Mouse (Mus musculus): ENCODE data around the gene Mipep. TPM values are rescaled to one million over a fixed set of nuclear protein-coding genes. Genes with fewer than 3 reads are reported as not detected.

Gene Mipep
- 24.7 and 25.8 TPM in 2 replicates for polyA plus RNA-seq (2016; fragmentation: Nextera tagmentation; extraction: Ambion mirVana)

- DNase-seq (ENCODE audit: extremely low spot score, low spot score), result peak; percentile 88
- Histone ChIP-seq H3K36me3 (replicated peaks) (peaks cover 21% of the 10 kb centered on the region), H3K4me3 (peak within 1 kb of the TSS; percentile 72), H3K9me3 (no peaks in the 10 kb centered on the region), H3K27ac (peak within 1 kb of the TSS; percentile 90), H3K27me3 (ENCODE audit: poor library complexity, severe bottlenecking) (peaks cover 9% of the 10 kb centered on the region), H3K4me1 (peaks cover 15% of the 10 kb centered on the region)
- WGBS, result under 1% methylated on average over 61 of the region's 61 CpGs
These were observed at the start of gene Mipep for GRCm38 (mm10) chr14:60784427-60785315. Gene Mipep, plus strand, starts transcription at chr14:60784573.

- Histone ChIP-seq H3K27ac (peak overlapping the region; percentile 27; the same call in 1 of the 2 replicates), H3K4me1 (peaks cover 82% of the 10 kb centered on the region)
These were observed 49.2 kb upstream of the Mipep start for GRCm38 (mm10) chr14:60735206-60735605.

GRCm38 (mm10) chr14:60735848-60736547 is 48.4 kb upstream of the Mipep start:
- 61% methylated on average over 13 of the region's 13 CpGs for WGBS
- Histone ChIP-seq H3K36me3 (replicated peaks) (peaks cover 54% of the 10 kb centered on the region), H3K4me3 (no peak overlapping the region), H3K4me1 (peaks cover 82% of the 10 kb centered on the region), H3K9me3 (no peaks in the 10 kb centered on the region), H3K27ac (peak overlapping the region; percentile 83), H3K27me3 (ENCODE audit: poor library complexity, severe bottlenecking) (no peaks in the 10 kb centered on the region)
- DNase-seq (ENCODE audit: extremely low spot score, low spot score), result no peak

More at GRCm38 (mm10) chr14:60735206-60735605, 49.2 kb upstream of the Mipep start:
- Histone ChIP-seq H3K9me3 (no peaks in the 10 kb centered on the region), H3K36me3 (replicated peaks) (peaks cover 55% of the 10 kb centered on the region), H3K27me3 (ENCODE audit: poor library complexity, severe bottlenecking) (no peaks in the 10 kb centered on the region), H3K4me3 (no peak overlapping the region)
- DNase-seq (ENCODE audit: extremely low spot score, low spot score), result no peak
- WGBS, result 67% methylated on average over 5 of the region's 5 CpGs

GRCm38 (mm10) chr14:60736591-60737192 is 47.7 kb upstream of the Mipep start:
- peak overlapping the region; percentile 27; the same call in 1 of the 2 replicates for H3K4me3 ChIP-seq
- H3K9me3 ChIP-seq, result no peaks in the 10 kb centered on the region
- no peaks in the 10 kb centered on the region for H3K27me3 ChIP-seq (ENCODE audit: poor library complexity, severe bottlenecking)
- WGBS, result 8% methylated on average over 4 of the region's 4 CpGs
- peak overlapping the region; percentile 83 for H3K27ac ChIP-seq
- peak; percentile 19 for DNase-seq (ENCODE audit: extremely low spot score, low spot score)
- peaks cover 81% of the 10 kb centered on the region for H3K4me1 ChIP-seq
- H3K36me3 ChIP-seq (replicated peaks), result peaks cover 53% of the 10 kb centered on the region

- H3K36me3 ChIP-seq (replicated peaks), result peaks cover 55% of the 10 kb centered on the region
- H3K27me3 ChIP-seq (ENCODE audit: poor library complexity, severe bottlenecking), result no peaks in the 10 kb centered on the region
- peak overlapping the region; percentile 83 for H3K27ac ChIP-seq
- DNase-seq (ENCODE audit: extremely low spot score, low spot score), result no peak
- peaks cover 77% of the 10 kb centered on the region for H3K4me1 ChIP-seq
- H3K4me3 ChIP-seq, result peak overlapping the region; percentile 27; the same call in 1 of the 2 replicates
- no peaks in the 10 kb centered on the region for H3K9me3 ChIP-seq
- WGBS, result 19% methylated on average over 7 of the region's 7 CpGs
These were observed 47.2 kb upstream of the Mipep start for GRCm38 (mm10) chr14:60737202-60737611.

- H3K4me1 ChIP-seq, result peaks cover 64% of the 10 kb centered on the region
- 0 out of 2 replicates have a peak overlapping the region, but pooled peaks have one; percentile 59 for H3K27ac ChIP-seq
- WGBS, result 73% methylated on average over 10 of the region's 10 CpGs
These were observed 45.9 kb upstream of the Mipep start for GRCm38 (mm10) chr14:60738434-60738938.

GRCm38 (mm10) chr14:60739155-60739554 is 45.2 kb upstream of the Mipep start:
- WGBS, result 23% methylated on average over 8 of the region's 9 CpGs
- H3K4me1 ChIP-seq, result peaks cover 58% of the 10 kb centered on the region
- H3K27me3 ChIP-seq (ENCODE audit: poor library complexity, severe bottlenecking), result no peaks in the 10 kb centered on the region
- peak overlapping the region; percentile 48; the same call in 1 of the 2 replicates for H3K27ac ChIP-seq
- peaks cover 61% of the 10 kb centered on the region for H3K36me3 ChIP-seq (replicated peaks)
- H3K9me3 ChIP-seq, result no peaks in the 10 kb centered on the region
- H3K4me3 ChIP-seq, result no peak overlapping the region
- DNase-seq (ENCODE audit: extremely low spot score, low spot score), result no peak

More at GRCm38 (mm10) chr14:60738434-60738938, 45.9 kb upstream of the Mipep start:
- Histone ChIP-seq H3K9me3 (no peaks in the 10 kb centered on the region), H3K27me3 (ENCODE audit: poor library complexity, severe bottlenecking) (no peaks in the 10 kb centered on the region), H3K4me3 (no peak overlapping the region), H3K36me3 (replicated peaks) (peaks cover 59% of the 10 kb centered on the region)
- no peak for DNase-seq (ENCODE audit: extremely low spot score, low spot score)

GRCm38 (mm10) chr14:60739616-60740015 is 44.8 kb upstream of the Mipep start:
- Histone ChIP-seq H3K9me3 (no peaks in the 10 kb centered on the region), H3K4me3 (no peak overlapping the region), H3K36me3 (replicated peaks) (peaks cover 61% of the 10 kb centered on the region), H3K27me3 (ENCODE audit: poor library complexity, severe bottlenecking) (no peaks in the 10 kb centered on the region), H3K27ac (peak overlapping the region; percentile 48), H3K4me1 (peaks cover 54% of the 10 kb centered on the region)
- WGBS, result 85% methylated on average over 12 of the region's 12 CpGs
- no peak for DNase-seq (ENCODE audit: extremely low spot score, low spot score)

GRCm38 (mm10) chr14:60740507-60740906 is 43.9 kb upstream of the Mipep start:
- Histone ChIP-seq H3K9me3 (no peaks in the 10 kb centered on the region), H3K4me1 (peaks cover 45% of the 10 kb centered on the region), H3K4me3 (no peak overlapping the region), H3K27ac (no peak overlapping the region), H3K36me3 (replicated peaks) (peaks cover 63% of the 10 kb centered on the region), H3K27me3 (ENCODE audit: poor library complexity, severe bottlenecking) (no peaks in the 10 kb centered on the region)
- no peak for DNase-seq (ENCODE audit: extremely low spot score, low spot score)
- WGBS, result 89% methylated on average over 5 of the region's 5 CpGs

- no peak for DNase-seq (ENCODE audit: extremely low spot score, low spot score)
- Histone ChIP-seq H3K27ac (no peak overlapping the region), H3K9me3 (no peaks in the 10 kb centered on the region), H3K4me1 (peaks cover 39% of the 10 kb centered on the region), H3K4me3 (no peak overlapping the region), H3K36me3 (replicated peaks) (peaks cover 68% of the 10 kb centered on the region), H3K27me3 (ENCODE audit: poor library complexity, severe bottlenecking) (no peaks in the 10 kb centered on the region)
- WGBS, result 84% methylated on average over 8 of the region's 8 CpGs
These were observed 43.3 kb upstream of the Mipep start for GRCm38 (mm10) chr14:60741033-60741432.

GRCm38 (mm10) chr14:60741490-60741981 is 42.8 kb upstream of the Mipep start:
- Histone ChIP-seq H3K27me3 (ENCODE audit: poor library complexity, severe bottlenecking) (no peaks in the 10 kb centered on the region), H3K9me3 (no peaks in the 10 kb centered on the region), H3K27ac (0 out of 2 replicates have a peak overlapping the region, but pooled peaks have one; percentile 3), H3K36me3 (replicated peaks) (peaks cover 68% of the 10 kb centered on the region), H3K4me1 (peaks cover 34% of the 10 kb centered on the region), H3K4me3 (no peak overlapping the region)
- DNase-seq (ENCODE audit: extremely low spot score, low spot score), result no peak
- 91% methylated on average over 6 of the region's 6 CpGs for WGBS

- Histone ChIP-seq H3K9me3 (no peaks in the 10 kb centered on the region), H3K4me3 (no peak overlapping the region), H3K4me1 (peaks cover 13% of the 10 kb centered on the region), H3K27me3 (ENCODE audit: poor library complexity, severe bottlenecking) (no peaks in the 10 kb centered on the region), H3K36me3 (replicated peaks) (peaks cover 83% of the 10 kb centered on the region), H3K27ac (peak overlapping the region; percentile 25; the same call in 1 of the 2 replicates)
- no peak for DNase-seq (ENCODE audit: extremely low spot score, low spot score)
- 81% methylated on average over 9 of the region's 9 CpGs for WGBS
These were observed 40.7 kb upstream of the Mipep start for GRCm38 (mm10) chr14:60743681-60744080.
